Mouse (Mus musculus) hindbrain, postnatal 0 days (tissue): ENCODE results near the gene Wwox. TPM values are rescaled to one million over a fixed set of nuclear protein-coding genes. Genes with fewer than 3 reads are reported as not detected.

Experiments
- ATAC-seq: fragments of 200-750 bp; cut with Nextera tagmentation; 2 replicates; pipeline ENCODE4 v1.8.0; 2017; ENCODE audit warnings: mild to moderate bottlenecking, moderate TSS enrichment, moderate library complexity
- DNase-seq: peaks from one replicate; pipeline ENCODE4 v3.0.0-alpha.2; 2015; ENCODE audit warnings: low spot score
- H3K27ac ChIP-seq: fragments of 300-500 bp; sonication (generic); 2 replicates; pipeline ENCODE4 v1.5.1; 2014; ENCODE audit warnings: mild to moderate bottlenecking
- H3K27me3 ChIP-seq: fragments of 300-500 bp; sonication (generic); 2 replicates; pipeline ENCODE4 v1.6.1; 2014; ENCODE audit warnings: low read length, mixed read lengths; ENCODE audit not compliant: insufficient read depth
- H3K36me3 ChIP-seq: fragments of 300-500 bp; sonication (generic); 2 replicates; pipeline ENCODE4 v1.6.1; 2014; ENCODE audit warnings: low read length, mixed read lengths; ENCODE audit not compliant: insufficient read depth
- H3K4me1 ChIP-seq: fragments of 300-500 bp; sonication (generic); 2 replicates; pipeline ENCODE4 v1.6.1; 2014; ENCODE audit warnings: antibody characterized with exemption, low read length, mixed read lengths; ENCODE audit not compliant: insufficient read depth
- H3K4me2 ChIP-seq: fragments of 300-500 bp; sonication (generic); 2 replicates; pipeline ENCODE4 v1.6.1; 2014; ENCODE audit warnings: low read depth, mild to moderate bottlenecking, low read length, moderate library complexity, mixed read lengths
- H3K4me3 ChIP-seq: fragments of 300-500 bp; sonication (generic); 2 replicates; pipeline ENCODE4 v1.5.1; 2014; ENCODE audit warnings: low read length
- H3K9ac ChIP-seq: fragments of 300-500 bp; sonication (generic); replicated peaks from 2 replicates; pipeline ENCODE4 v1.6.1; 2014; ENCODE audit warnings: mild to moderate bottlenecking, low read length, moderate library complexity, mixed read lengths
- H3K9me3 ChIP-seq: fragments of 300-500 bp; sonication (generic); 2 replicates; pipeline ENCODE4 v1.6.1; 2016; ENCODE audit warnings: low read length, mixed read lengths
- CTCF ChIP-seq: IDR thresholded peaks from 2 replicates; pipeline ENCODE4 v1.5.1; 2016; ENCODE audit warnings: antibody characterized with exemption, control low read depth, low read depth
- WGBS: fragments of 180-500 bp; shearing (Covaris S2); extraction: QIAGEN DNeasy Blood & Tissue Kit; methylation state at CpG from one replicate; pipeline ENCODE4 v1.1.7; 2014; 5-methylcytosine and 5-hydroxymethylcytosine counted together
- polyA plus RNA-seq: library from polyadenylated mRNA; unstranded; fragments of >200 nt; fragmentation: Nextera tagmentation; extraction: Ambion mirVana; gene quantifications from 2 replicates; pipeline ENCODE4 v1.2.1, GENCODE M21; 2015
- total RNA-seq: library from RNA; depleted of rRNA; stranded (reverse); fragments of >200 nt; gene quantifications from 2 replicates; pipeline ENCODE4 v1.2.3, GENCODE M21; 2014

Gene Wwox
- total and polyA plus RNA-seq, 2 experiments from 2014 or later: 17.1 to 19.8 TPM

GRCm38 (mm10) chr8:114603561-114603960, 164.1 kb downstream of the Wwox start:
- ATAC-seq (no peak), DNase-seq (no peak)
- Histone ChIP-seq H3K9me3 (no peaks in the 10 kb centered on the region), H3K27me3 (peaks cover 12% of the 10 kb centered on the region; the same call in 1 of the 2 replicates), H3K4me2 (no peak overlapping the region), H3K9ac (no peak overlapping the region), H3K4me1 (no peaks in the 10 kb centered on the region), H3K4me3 (no peak overlapping the region), H3K27ac (no peak overlapping the region), H3K36me3 (no peaks in the 10 kb centered on the region)
- WGBS: 16% methylated on average over 6 of the region's 6 CpGs
- TF ChIP-seq CTCF: no peak

DNA sequence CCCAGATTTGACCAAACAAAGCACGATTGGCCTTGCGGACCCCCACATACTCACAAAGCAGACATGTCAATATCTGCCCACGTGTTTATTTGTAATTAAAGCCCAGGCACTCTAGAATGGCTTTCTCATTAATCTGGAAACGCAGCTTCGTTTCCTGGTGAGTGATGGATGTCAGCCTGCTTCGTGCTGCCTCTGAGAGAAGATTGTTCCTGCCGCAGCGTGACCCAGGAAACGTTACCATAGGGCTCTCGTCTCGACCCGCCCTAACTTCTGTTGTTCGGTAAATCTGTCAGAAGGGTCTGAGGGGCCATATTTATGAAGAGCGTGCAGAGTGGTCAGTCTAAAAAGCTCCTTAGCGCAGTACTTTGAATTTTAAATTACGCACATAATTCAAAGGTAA, 164.9 kb downstream of the Wwox start:
- no peaks in the 10 kb centered on the region for H3K9me3 ChIP-seq
- DNase-seq (no peak), ATAC-seq (no peak)
- H3K4me3 ChIP-seq: no peak overlapping the region
- no peaks in the 10 kb centered on the region for H3K4me1 ChIP-seq
- peak overlapping the region; percentile 21 for H3K4me2 ChIP-seq
- peaks cover 12% of the 10 kb centered on the region; the same call in 1 of the 2 replicates for H3K27me3 ChIP-seq
- H3K9ac ChIP-seq: no peak overlapping the region; the same call in 1 of the 2 replicates
- no peaks in the 10 kb centered on the region for H3K36me3 ChIP-seq
- TF ChIP-seq CTCF: no peak
- no peak overlapping the region for H3K27ac ChIP-seq
- WGBS: 17% methylated on average over 16 of the region's 16 CpGs

DNA sequence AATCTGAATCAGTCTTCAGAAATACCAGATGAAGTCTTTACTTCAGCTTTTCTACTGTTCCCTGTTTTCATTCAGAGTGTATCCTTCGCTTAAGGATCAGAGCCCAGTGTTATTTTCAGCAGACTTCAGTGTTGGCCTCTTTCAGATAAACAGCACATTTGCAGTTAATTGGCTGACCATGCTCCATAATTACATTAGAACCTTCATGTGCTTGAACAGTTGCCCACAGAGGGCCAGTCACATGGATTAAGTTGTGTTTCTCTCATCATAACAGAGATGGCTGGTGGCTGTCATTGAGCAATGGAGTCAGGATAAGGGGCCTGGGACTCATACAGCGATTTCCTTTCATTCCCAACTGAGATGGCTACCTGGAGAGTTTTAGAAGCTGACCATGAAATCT, 166.2 kb downstream of the Wwox start:
- H3K27me3 ChIP-seq: peaks cover 8% of the 10 kb centered on the region; the same call in 1 of the 2 replicates
- no peaks in the 10 kb centered on the region for H3K9me3 ChIP-seq
- no peak for TF ChIP-seq CTCF
- no peak for ATAC-seq
- 80% methylated on average over 2 of the region's 2 CpGs for WGBS
- H3K4me3 ChIP-seq: no peak overlapping the region
- H3K4me2 ChIP-seq: no peak overlapping the region
- H3K27ac ChIP-seq: no peak overlapping the region
- no peaks in the 10 kb centered on the region for H3K4me1 ChIP-seq
- H3K9ac ChIP-seq: no peak overlapping the region
- DNase-seq: no peak
- no peaks in the 10 kb centered on the region for H3K36me3 ChIP-seq

- Histone ChIP-seq H3K9ac (no peak overlapping the region), H3K36me3 (no peaks in the 10 kb centered on the region), H3K4me1 (no peaks in the 10 kb centered on the region), H3K4me3 (no peak overlapping the region), H3K9me3 (no peaks in the 10 kb centered on the region), H3K27ac (no peak overlapping the region), H3K27me3 (peaks cover under 1% of the 10 kb centered on the region; the same call in 1 of the 2 replicates), H3K4me2 (no peak overlapping the region)
- ATAC-seq: no peak
- DNase-seq: no peak
- WGBS: 91% methylated on average over 5 of the region's 5 CpGs
- no peak for TF ChIP-seq CTCF
Observed at GRCm38 (mm10) chr8:114609330-114609729, 169.9 kb downstream of the Wwox start.

GRCm38 (mm10) chr8:114611075-114611474, 171.6 kb downstream of the Wwox start:
- ATAC-seq: no peak
- no peak overlapping the region for H3K4me3 ChIP-seq
- no peak for DNase-seq
- H3K27me3 ChIP-seq: no peaks in the 10 kb centered on the region
- H3K4me1 ChIP-seq: no peaks in the 10 kb centered on the region
- WGBS: 79% methylated on average over 7 of the region's 7 CpGs
- no peak overlapping the region for H3K9ac ChIP-seq
- H3K36me3 ChIP-seq: no peaks in the 10 kb centered on the region
- H3K4me2 ChIP-seq: no peak overlapping the region
- H3K27ac ChIP-seq: no peak overlapping the region
- no peak for TF ChIP-seq CTCF
- no peaks in the 10 kb centered on the region for H3K9me3 ChIP-seq

DNA sequence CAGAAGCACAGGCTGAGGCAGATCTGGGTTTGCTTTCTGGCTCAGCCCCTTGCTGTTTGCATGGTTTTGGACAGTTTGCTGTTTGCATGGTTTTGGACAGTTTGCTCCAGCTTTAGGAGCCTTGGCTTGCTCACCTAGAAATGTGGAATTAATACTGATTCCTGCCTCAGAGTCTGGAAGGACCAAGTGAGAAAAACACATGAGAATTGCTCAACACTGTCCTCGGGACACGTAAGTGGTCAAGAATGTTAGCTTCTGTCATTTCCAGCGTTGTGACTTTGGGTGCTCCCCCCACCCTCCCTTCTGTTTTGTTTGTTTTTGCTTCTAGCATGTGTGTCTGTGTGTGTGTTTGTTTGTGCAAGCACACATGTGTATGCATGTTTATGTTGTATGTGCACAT, 172.6 kb downstream of the Wwox start:
- no peak for DNase-seq
- H3K27me3 ChIP-seq: no peaks in the 10 kb centered on the region
- H3K27ac ChIP-seq: no peak overlapping the region
- no peak overlapping the region for H3K9ac ChIP-seq
- no peaks in the 10 kb centered on the region for H3K9me3 ChIP-seq
- no peak for ATAC-seq
- TF ChIP-seq CTCF: no peak
- no peaks in the 10 kb centered on the region for H3K36me3 ChIP-seq
- no peak overlapping the region for H3K4me2 ChIP-seq
- no peak overlapping the region for H3K4me3 ChIP-seq
- 83% methylated on average over 3 of the region's 3 CpGs for WGBS
- no peaks in the 10 kb centered on the region for H3K4me1 ChIP-seq

GRCm38 (mm10) chr8:114615413-114615812, 176.0 kb downstream of the Wwox start:
- Histone ChIP-seq H3K9me3 (no peaks in the 10 kb centered on the region), H3K9ac (no peak overlapping the region), H3K36me3 (no peaks in the 10 kb centered on the region), H3K4me2 (no peak overlapping the region), H3K4me1 (no peaks in the 10 kb centered on the region), H3K4me3 (no peak overlapping the region), H3K27ac (no peak overlapping the region), H3K27me3 (no peaks in the 10 kb centered on the region)
- DNase-seq (no peak), ATAC-seq (no peak)
- 65% methylated on average over 4 of the region's 4 CpGs for WGBS
- no peak for TF ChIP-seq CTCF
